Mouse (Mus musculus): ENCODE data around the gene Gimap4. TPM values are rescaled to one million over a fixed set of nuclear protein-coding genes. Genes with fewer than 3 reads are reported as not detected.
A peak's percentile ranks its signal among the peaks of the same experiment; 100 is the strongest.

Gene Gimap4
- total and polyA plus RNA-seq, 2 experiments from 2014 or later = 0.48 to 0.77 TPM

DNA sequence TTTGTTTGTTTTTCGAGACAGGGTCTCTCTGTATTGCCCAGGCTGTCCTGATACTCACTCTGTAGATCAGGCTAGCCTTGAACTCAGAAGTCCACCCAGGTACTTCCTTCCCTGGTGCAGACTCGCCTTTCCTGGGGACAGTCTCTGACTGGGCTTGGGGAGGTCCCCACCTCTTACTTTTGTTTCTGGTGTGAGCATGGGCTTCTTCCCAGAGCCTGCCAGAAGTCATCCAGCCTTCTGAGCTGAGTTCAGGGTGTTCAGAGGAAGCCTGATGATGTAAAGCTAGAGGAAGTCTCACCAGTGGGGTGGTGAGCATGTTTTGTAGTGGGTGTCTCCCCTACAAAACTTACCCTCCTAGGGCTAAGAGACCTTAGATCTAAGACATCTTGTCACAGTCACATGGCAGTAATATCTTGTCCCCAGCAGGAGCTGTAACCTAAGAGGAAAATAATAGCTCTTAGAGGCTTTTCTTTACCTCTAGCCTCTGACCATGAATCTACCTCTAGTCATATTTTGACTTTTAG lies 14.8 kb upstream of the Gimap4 start:
- H3K4me1 ChIP-seq (ENCODE audit: insufficient read depth, low read length) = no peaks in the 10 kb centered on the region
- 66% methylated on average over 2 of the region's 2 CpGs for WGBS
- H3K4me3 ChIP-seq (ENCODE audit: low read depth, low read length) = no peak overlapping the region
- TF ChIP-seq CTCF (IDR thresholded peaks at IDR 0.05) = no peak
- no peak overlapping the region for H3K4me2 ChIP-seq (ENCODE audit: low read depth, low read length, poor library complexity, severe bottlenecking)
- H3K27ac ChIP-seq (ENCODE audit: low read depth, low read length) = no peak overlapping the region
- no peak overlapping the region for H3K9ac ChIP-seq (replicated peaks; ENCODE audit: low read length, poor library complexity, severe bottlenecking)
- ATAC-seq (ENCODE audit: low FRiP score) = no peak
- H3K9me3 ChIP-seq (ENCODE audit: low read length) = no peaks in the 10 kb centered on the region
- no peaks in the 10 kb centered on the region for H3K36me3 ChIP-seq (ENCODE audit: insufficient read depth, low read length)
- DNase-seq (ENCODE audit: low spot score) = no peak
- H3K27me3 ChIP-seq (ENCODE audit: insufficient read depth, low read length) = no peaks in the 10 kb centered on the region

- H3K9ac ChIP-seq (replicated peaks; ENCODE audit: low read length, poor library complexity, severe bottlenecking) = no peak overlapping the region
- TF ChIP-seq CTCF (IDR thresholded peaks at IDR 0.05) = no peak
- H3K4me1 ChIP-seq (ENCODE audit: insufficient read depth, low read length) = no peaks in the 10 kb centered on the region
- no peaks in the 10 kb centered on the region for H3K9me3 ChIP-seq (ENCODE audit: low read length)
- DNase-seq (ENCODE audit: low spot score) (no peak), ATAC-seq (ENCODE audit: low FRiP score) (no peak)
- H3K27ac ChIP-seq (ENCODE audit: low read depth, low read length) = no peak overlapping the region
- 93% methylated on average over 9 of the region's 9 CpGs for WGBS
- H3K27me3 ChIP-seq (ENCODE audit: insufficient read depth, low read length) = no peaks in the 10 kb centered on the region
- no peak overlapping the region for H3K4me2 ChIP-seq (ENCODE audit: low read depth, low read length, poor library complexity, severe bottlenecking)
- no peaks in the 10 kb centered on the region for H3K36me3 ChIP-seq (ENCODE audit: insufficient read depth, low read length)
- H3K4me3 ChIP-seq (ENCODE audit: low read depth, low read length) = no peak overlapping the region
Measured at GRCm38 (mm10) chr6:48674291-48675058, 9.9 kb upstream of the Gimap4 start.

DNA sequence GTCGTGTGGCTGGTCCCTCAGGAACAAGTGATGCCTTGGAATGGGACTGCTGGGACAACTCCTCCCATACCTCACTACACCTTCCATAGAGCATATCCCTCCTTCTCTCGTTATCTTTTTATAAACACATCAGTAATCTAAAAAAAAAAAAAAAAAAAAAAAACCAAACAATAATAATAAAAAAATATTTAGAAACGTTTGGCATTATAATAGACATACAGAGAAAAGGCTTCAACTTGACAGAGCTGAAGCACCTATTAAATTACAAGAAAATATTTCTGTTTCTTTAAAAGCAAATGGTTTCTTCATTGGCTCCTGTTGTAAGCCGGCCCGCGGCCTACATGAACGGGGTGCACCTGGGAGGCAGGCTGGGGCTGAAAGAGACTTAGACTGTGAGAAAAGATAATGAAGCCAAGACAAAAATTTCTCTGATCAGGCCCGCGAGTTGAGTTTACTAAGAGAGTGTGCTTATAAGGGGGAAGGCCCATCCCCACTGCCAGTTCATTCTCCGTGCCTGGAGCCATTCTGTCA lies 8.9 kb upstream of the Gimap4 start:
- peak overlapping the region; percentile 29; the same call in 1 of the 2 replicates for H3K4me2 ChIP-seq (ENCODE audit: low read depth, low read length, poor library complexity, severe bottlenecking)
- no peaks in the 10 kb centered on the region for H3K36me3 ChIP-seq (ENCODE audit: insufficient read depth, low read length)
- H3K4me1 ChIP-seq (ENCODE audit: insufficient read depth, low read length) = no peaks in the 10 kb centered on the region
- no peaks in the 10 kb centered on the region for H3K27me3 ChIP-seq (ENCODE audit: insufficient read depth, low read length)
- ATAC-seq (ENCODE audit: low FRiP score) (no peak), DNase-seq (ENCODE audit: low spot score) (no peak)
- WGBS = 39% methylated on average over 10 of the region's 10 CpGs
- H3K9me3 ChIP-seq (ENCODE audit: low read length) = no peaks in the 10 kb centered on the region
- no peak overlapping the region for H3K27ac ChIP-seq (ENCODE audit: low read depth, low read length)
- H3K4me3 ChIP-seq (ENCODE audit: low read depth, low read length) = no peak overlapping the region
- no peak overlapping the region for H3K9ac ChIP-seq (replicated peaks; ENCODE audit: low read length, poor library complexity, severe bottlenecking)
- no peak for TF ChIP-seq CTCF (IDR thresholded peaks at IDR 0.05)

DNA sequence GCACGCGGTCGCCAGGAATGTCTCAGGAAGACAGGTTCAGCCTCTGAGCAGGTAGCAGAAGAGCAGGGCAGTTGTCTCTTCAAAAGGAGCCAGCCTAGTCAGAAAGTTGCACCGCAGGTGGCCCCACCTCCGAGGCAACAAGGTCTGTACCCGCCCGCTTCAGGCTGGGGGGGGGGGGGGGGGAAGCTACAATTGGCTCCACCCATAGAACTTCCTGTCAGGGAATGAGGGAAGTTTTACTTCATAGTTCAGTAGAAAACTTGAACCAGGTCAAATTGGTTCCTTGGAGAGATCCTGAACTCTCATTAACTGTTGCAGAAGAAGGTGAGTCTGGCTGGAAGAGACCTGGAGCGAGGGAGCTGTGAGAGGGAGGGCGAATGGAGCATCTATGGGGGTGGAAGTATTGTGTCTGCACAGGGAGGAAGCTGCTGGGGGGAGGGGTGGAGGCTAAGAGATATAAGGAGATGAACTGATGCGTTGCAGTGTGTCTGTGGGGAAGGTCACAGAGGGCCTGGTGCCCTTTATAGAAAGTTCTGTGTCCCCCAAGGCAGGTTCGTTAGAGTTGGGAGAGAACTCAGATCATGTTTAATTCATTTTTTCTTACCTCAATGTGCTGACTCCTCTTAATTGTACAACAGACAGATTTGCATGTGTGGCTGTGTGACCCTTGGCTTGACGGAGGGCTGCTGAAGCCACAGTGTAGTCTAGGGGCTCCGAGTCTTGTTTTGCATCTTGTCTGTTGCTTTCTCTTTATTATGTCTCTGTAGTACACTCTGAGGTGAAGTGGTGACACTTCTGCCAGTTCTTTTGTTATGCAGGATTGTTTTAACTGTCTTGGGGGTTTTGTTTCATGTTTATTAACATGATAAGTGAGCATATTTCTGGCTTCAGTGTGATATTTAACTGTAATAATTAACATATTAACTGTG lies 8.2 kb upstream of the Gimap4 start, which contains the start of gene Gimap9:
TSS of gene Gimap9 (plus strand) at position 199 of the 929 bp plus-strand sequence.
- Histone ChIP-seq H3K9me3 (ENCODE audit: low read length) (no peaks in the 10 kb centered on the region), H3K36me3 (ENCODE audit: insufficient read depth, low read length) (no peaks in the 10 kb centered on the region), H3K4me1 (ENCODE audit: insufficient read depth, low read length) (no peaks in the 10 kb centered on the region), H3K4me2 (ENCODE audit: low read depth, low read length, poor library complexity, severe bottlenecking) (peak within 1 kb of the TSS; percentile 29), H3K9ac (replicated peaks; ENCODE audit: low read length, poor library complexity, severe bottlenecking) (no peak within 1 kb of the TSS), H3K27ac (ENCODE audit: low read depth, low read length) (no peak within 1 kb of the TSS), H3K4me3 (ENCODE audit: low read depth, low read length) (no peak within 1 kb of the TSS), H3K27me3 (ENCODE audit: insufficient read depth, low read length) (no peaks in the 10 kb centered on the region)
- ATAC-seq (ENCODE audit: low FRiP score) (no peak), DNase-seq (ENCODE audit: low spot score) (no peak)
- TF ChIP-seq CTCF (IDR thresholded peaks at IDR 0.05) = no peak
- WGBS = 23% methylated on average over 13 of the region's 13 CpGs

DNA sequence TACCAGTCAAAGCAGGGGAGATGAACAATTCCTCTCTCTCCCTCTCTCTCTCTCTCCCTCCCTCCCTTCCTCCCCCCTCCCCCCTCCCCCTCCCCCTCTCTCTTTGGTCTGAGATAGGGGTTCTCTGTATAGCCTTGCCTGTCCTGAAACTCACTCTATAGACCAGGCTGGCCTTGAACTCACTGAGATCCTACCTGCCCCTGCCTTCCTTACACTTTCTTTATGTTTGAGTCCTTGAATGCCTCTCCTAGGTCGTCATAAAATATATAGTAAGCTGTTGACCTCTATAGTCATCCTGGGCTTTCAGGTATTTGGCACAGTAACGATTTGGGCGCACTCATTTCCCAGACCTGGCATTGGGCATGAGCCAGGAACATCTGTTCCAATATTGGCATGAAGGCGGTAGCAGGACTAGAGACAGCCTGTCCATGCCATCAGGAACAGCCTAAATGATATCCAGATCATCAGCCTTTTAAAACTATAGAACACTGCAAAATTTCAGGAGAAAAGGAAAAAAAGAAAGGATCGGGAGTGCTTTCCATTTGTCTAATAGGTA lies 7.4 kb upstream of the Gimap4 start:
- H3K4me2 ChIP-seq (ENCODE audit: low read depth, low read length, poor library complexity, severe bottlenecking) = no peak overlapping the region
- DNase-seq (ENCODE audit: low spot score) = no peak
- no peak for ATAC-seq (ENCODE audit: low FRiP score)
- H3K9me3 ChIP-seq (ENCODE audit: low read length) = no peaks in the 10 kb centered on the region
- H3K9ac ChIP-seq (replicated peaks; ENCODE audit: low read length, poor library complexity, severe bottlenecking) = no peak overlapping the region
- no peak overlapping the region for H3K27ac ChIP-seq (ENCODE audit: low read depth, low read length)
- H3K4me1 ChIP-seq (ENCODE audit: insufficient read depth, low read length) = no peaks in the 10 kb centered on the region
- TF ChIP-seq CTCF (IDR thresholded peaks at IDR 0.05) = no peak
- 89% methylated on average over 5 of the region's 5 CpGs for WGBS
- no peaks in the 10 kb centered on the region for H3K36me3 ChIP-seq (ENCODE audit: insufficient read depth, low read length)
- H3K4me3 ChIP-seq (ENCODE audit: low read depth, low read length) = no peak overlapping the region
- H3K27me3 ChIP-seq (ENCODE audit: insufficient read depth, low read length) = no peaks in the 10 kb centered on the region
